Mouse (Mus musculus) midbrain, postnatal 0 days (tissue): ENCODE measurements around the gene Rgsl1. TPM values are rescaled to one million over a fixed set of nuclear protein-coding genes. Genes with fewer than 3 reads are reported as not detected.

Experiments
- ATAC-seq: fragments of 200-750 bp; cut with Nextera tagmentation; 2 replicates; pipeline ENCODE4 v1.8.0; 2017; ENCODE audit warnings: moderate number of reproducible peaks, mild to moderate bottlenecking, moderate TSS enrichment, moderate library complexity; ENCODE audit not compliant: low FRiP score
- DNase-seq: peaks from one replicate; pipeline ENCODE4 v3.0.0-alpha.2; 2015; ENCODE audit warnings: low spot score
- H3K27ac ChIP-seq: fragments of 300-500 bp; sonication (generic); 2 replicates; pipeline ENCODE4 v1.5.1; 2014; ENCODE audit warnings: low read depth, mild to moderate bottlenecking, low read length, mixed read lengths
- H3K27me3 ChIP-seq: fragments of 300-500 bp; sonication (generic); 2 replicates; pipeline ENCODE4 v1.6.1; 2014; ENCODE audit warnings: low read length, control low read depth, mixed read lengths; ENCODE audit not compliant: insufficient read depth
- H3K36me3 ChIP-seq: fragments of 300-500 bp; sonication (generic); 2 replicates; pipeline ENCODE4 v1.6.1; 2014; ENCODE audit warnings: low read length, control low read depth, mixed read lengths; ENCODE audit not compliant: insufficient read depth
- H3K4me1 ChIP-seq: fragments of 300-500 bp; sonication (generic); 2 replicates; pipeline ENCODE4 v1.6.1; 2014; ENCODE audit warnings: mild to moderate bottlenecking, control low read depth, antibody characterized with exemption, low read length, mixed read lengths; ENCODE audit not compliant: insufficient read depth
- H3K4me2 ChIP-seq: fragments of 300-500 bp; sonication (generic); 2 replicates; pipeline ENCODE4 v1.6.1; 2014; ENCODE audit warnings: low read depth, mild to moderate bottlenecking, low read length, mixed read lengths; ENCODE audit not compliant: poor library complexity, severe bottlenecking
- H3K4me3 ChIP-seq: fragments of 300-500 bp; sonication (generic); 2 replicates; pipeline ENCODE4 v1.5.1; 2014; ENCODE audit warnings: low read depth, mild to moderate bottlenecking, low read length, moderate library complexity
- H3K9ac ChIP-seq: fragments of 300-500 bp; sonication (generic); replicated peaks from 2 replicates; pipeline ENCODE4 v1.6.1; 2014; ENCODE audit warnings: mild to moderate bottlenecking, low read length, moderate library complexity, mixed read lengths; ENCODE audit not compliant: poor library complexity, severe bottlenecking
- H3K9me3 ChIP-seq: fragments of 300-500 bp; sonication (generic); 2 replicates; pipeline ENCODE4 v1.6.1; 2016; ENCODE audit warnings: low read length, control low read depth
- CTCF ChIP-seq: IDR thresholded peaks from 2 replicates; pipeline ENCODE4 v1.5.1; 2016; ENCODE audit warnings: antibody characterized with exemption, mild to moderate bottlenecking
- WGBS: fragments of 180-500 bp; shearing (Covaris S2); extraction: QIAGEN DNeasy Blood & Tissue Kit; methylation state at CpG from one replicate; pipeline ENCODE4 v1.1.7; 2014; 5-methylcytosine and 5-hydroxymethylcytosine counted together
- polyA plus RNA-seq: library from polyadenylated mRNA; unstranded; fragments of >200 nt; fragmentation: Nextera tagmentation; extraction: Ambion mirVana; gene quantifications from 2 replicates; pipeline ENCODE4 v1.2.1, GENCODE M21; 2015
- total RNA-seq: library from RNA; depleted of rRNA; stranded (reverse); fragments of >200 nt; gene quantifications from 2 replicates; pipeline ENCODE4 v1.2.3, GENCODE M21; 2014

Rgsl1 gene
- total and polyA plus RNA-seq, 2 experiments from 2014 or later: 0.05 to 0.12 TPM

DNA sequence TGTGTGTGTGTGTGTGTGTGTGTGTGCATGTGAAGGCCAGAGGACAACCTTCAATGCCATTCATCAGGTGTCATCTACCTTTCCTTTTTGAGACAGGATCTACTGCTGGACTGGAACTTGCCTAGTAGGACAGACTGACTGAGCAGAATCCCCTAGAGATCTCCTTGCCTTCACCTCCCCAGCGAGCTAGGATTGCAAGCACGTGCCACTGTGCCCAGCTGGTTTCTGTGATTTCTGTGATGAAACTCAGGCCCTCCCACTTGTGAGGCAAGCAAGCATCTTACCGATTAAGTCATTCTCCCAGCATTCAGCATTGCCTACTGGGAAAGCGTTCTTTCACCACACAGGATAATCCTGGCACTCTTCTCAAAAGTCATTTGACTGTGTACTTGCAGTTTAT, 13.2 kb downstream of the Rgsl1 start:
- H3K27me3 ChIP-seq: no peaks in the 10 kb centered on the region
- no peak overlapping the region for H3K4me2 ChIP-seq
- DNase-seq (no peak), ATAC-seq (no peak)
- H3K4me1 ChIP-seq: no peaks in the 10 kb centered on the region
- H3K36me3 ChIP-seq: no peaks in the 10 kb centered on the region
- no peak overlapping the region for H3K4me3 ChIP-seq
- no peak overlapping the region for H3K9ac ChIP-seq
- no peak overlapping the region for H3K27ac ChIP-seq
- H3K9me3 ChIP-seq: no peaks in the 10 kb centered on the region
- 73% methylated on average over 4 of the region's 4 CpGs for WGBS
- TF ChIP-seq CTCF: no peak

DNA sequence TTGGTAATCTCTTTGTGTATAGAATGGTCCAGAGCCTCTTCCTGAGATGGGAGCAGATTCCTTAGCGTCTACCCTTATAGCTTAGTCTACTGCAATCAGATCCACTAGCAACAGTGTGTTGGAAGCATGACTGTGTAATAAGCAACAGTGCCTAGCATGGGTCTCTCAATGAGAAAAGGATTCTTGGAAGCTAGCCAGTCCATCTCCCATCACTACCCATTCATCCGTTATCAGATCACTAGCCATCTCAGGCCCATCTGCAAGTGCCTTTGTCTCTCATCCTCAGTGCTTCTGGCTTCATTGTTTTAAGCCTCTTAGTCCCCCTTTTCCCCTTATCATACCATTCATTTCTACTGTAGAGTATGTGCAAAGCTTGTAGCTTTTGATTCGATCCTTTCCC, 23.7 kb downstream of the Rgsl1 start:
- no peak for TF ChIP-seq CTCF
- Histone ChIP-seq H3K4me1 (no peaks in the 10 kb centered on the region), H3K36me3 (no peaks in the 10 kb centered on the region), H3K27me3 (no peaks in the 10 kb centered on the region; the same call in 1 of the 2 replicates), H3K9me3 (no peaks in the 10 kb centered on the region), H3K4me2 (no peak overlapping the region), H3K27ac (no peak overlapping the region), H3K9ac (no peak overlapping the region), H3K4me3 (no peak overlapping the region)
- DNase-seq: peak; percentile 71
- WGBS: 70% methylated on average over 3 of the region's 3 CpGs
- ATAC-seq: no peak

- Histone ChIP-seq H3K4me1 (no peaks in the 10 kb centered on the region), H3K36me3 (no peaks in the 10 kb centered on the region), H3K4me2 (no peak overlapping the region), H3K4me3 (no peak overlapping the region), H3K9me3 (no peaks in the 10 kb centered on the region), H3K9ac (no peak overlapping the region), H3K27ac (no peak overlapping the region), H3K27me3 (no peaks in the 10 kb centered on the region; the same call in 1 of the 2 replicates)
- no peak for TF ChIP-seq CTCF
- no peak for DNase-seq
- no peak for ATAC-seq
- WGBS: 52% methylated on average over 2 of the region's 2 CpGs
These were observed 29.7 kb downstream of the Rgsl1 start for GRCm38 (mm10) chr1:153814278-153814677.

GRCm38 (mm10) chr1:153807390-153807993, 36.5 kb downstream of the Rgsl1 start:
- Histone ChIP-seq H3K9ac (no peak overlapping the region), H3K4me3 (no peak overlapping the region), H3K4me1 (no peaks in the 10 kb centered on the region), H3K9me3 (no peaks in the 10 kb centered on the region), H3K27ac (no peak overlapping the region), H3K36me3 (no peaks in the 10 kb centered on the region), H3K27me3 (no peaks in the 10 kb centered on the region), H3K4me2 (no peak overlapping the region)
- DNase-seq: peak; percentile 44
- TF ChIP-seq CTCF: peak; percentile 79
- no peak for ATAC-seq
- 48% methylated on average over 13 of the region's 13 CpGs for WGBS

DNA sequence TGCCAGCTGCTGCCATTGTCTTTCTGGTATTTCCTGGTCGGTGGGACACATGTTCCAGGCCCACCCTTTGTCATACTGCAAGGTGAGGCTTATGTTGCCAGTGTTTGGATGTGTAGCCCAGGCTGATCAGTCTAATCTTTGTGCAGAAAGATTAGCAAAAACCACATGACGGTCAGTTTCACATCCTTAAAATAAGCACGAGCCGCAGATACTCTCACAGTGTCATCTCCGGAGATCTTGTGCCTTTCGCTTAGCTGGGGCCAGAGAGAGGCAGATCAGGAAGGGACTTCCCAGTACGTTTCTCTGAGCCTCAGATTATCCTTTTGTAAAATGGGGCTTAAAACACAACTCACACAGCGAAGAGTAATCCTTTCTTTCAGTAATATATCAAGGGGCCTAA, 40.4 kb downstream of the Rgsl1 start:
- Histone ChIP-seq H3K27ac (no peak overlapping the region), H3K9ac (no peak overlapping the region), H3K4me3 (no peak overlapping the region), H3K27me3 (no peaks in the 10 kb centered on the region), H3K36me3 (no peaks in the 10 kb centered on the region), H3K4me1 (no peaks in the 10 kb centered on the region), H3K9me3 (no peaks in the 10 kb centered on the region), H3K4me2 (no peak overlapping the region)
- TF ChIP-seq CTCF: no peak
- DNase-seq (no peak), ATAC-seq (no peak)
- 42% methylated on average over 8 of the region's 8 CpGs for WGBS

GRCm38 (mm10) chr1:153802691-153803090, 41.3 kb downstream of the Rgsl1 start:
- 86% methylated on average over 7 of the region's 7 CpGs for WGBS
- Histone ChIP-seq H3K4me1 (no peaks in the 10 kb centered on the region), H3K36me3 (no peaks in the 10 kb centered on the region), H3K9me3 (no peaks in the 10 kb centered on the region), H3K27ac (no peak overlapping the region), H3K27me3 (no peaks in the 10 kb centered on the region), H3K9ac (no peak overlapping the region), H3K4me2 (no peak overlapping the region), H3K4me3 (no peak overlapping the region)
- no peak for TF ChIP-seq CTCF
- DNase-seq (no peak), ATAC-seq (no peak)
